Mouse (Mus musculus) olfactory bulb, adult 2 months (tissue): ENCODE results near the gene Hrc.

ENCODE experiments used
- CTCF ChIP-seq: fragments of 200-500 bp; IDR thresholded peaks from 2 replicates; pipeline ENCODE4 v1.5.1; 2012; ENCODE audit warnings: low read depth, mild to moderate bottlenecking, low read length, moderate library complexity; ENCODE audit not compliant: insufficient read depth
- POLR2A ChIP-seq: fragments of 200-500 bp; IDR thresholded peaks from 2 replicates; pipeline ENCODE4 v1.6.1; 2012; ENCODE audit warnings: mild to moderate bottlenecking, low read depth, low read length, moderate library complexity; ENCODE audit not compliant: insufficient read depth

- TF ChIP-seq CTCF: no peak
- TF ChIP-seq POLR2A: no peak
These were observed 485 bp upstream of the Hrc start for GRCm38 (mm10) chr7:45334605-45335004.
